Mouse (Mus musculus): ENCODE results near the gene Kansl2. TPM values are rescaled to one million over a fixed set of nuclear protein-coding genes. Genes with fewer than 3 reads are reported as not detected.

Kansl2 gene
- polyA plus RNA-seq, 1 experiment from 2014 or later = 153 TPM

DNA sequence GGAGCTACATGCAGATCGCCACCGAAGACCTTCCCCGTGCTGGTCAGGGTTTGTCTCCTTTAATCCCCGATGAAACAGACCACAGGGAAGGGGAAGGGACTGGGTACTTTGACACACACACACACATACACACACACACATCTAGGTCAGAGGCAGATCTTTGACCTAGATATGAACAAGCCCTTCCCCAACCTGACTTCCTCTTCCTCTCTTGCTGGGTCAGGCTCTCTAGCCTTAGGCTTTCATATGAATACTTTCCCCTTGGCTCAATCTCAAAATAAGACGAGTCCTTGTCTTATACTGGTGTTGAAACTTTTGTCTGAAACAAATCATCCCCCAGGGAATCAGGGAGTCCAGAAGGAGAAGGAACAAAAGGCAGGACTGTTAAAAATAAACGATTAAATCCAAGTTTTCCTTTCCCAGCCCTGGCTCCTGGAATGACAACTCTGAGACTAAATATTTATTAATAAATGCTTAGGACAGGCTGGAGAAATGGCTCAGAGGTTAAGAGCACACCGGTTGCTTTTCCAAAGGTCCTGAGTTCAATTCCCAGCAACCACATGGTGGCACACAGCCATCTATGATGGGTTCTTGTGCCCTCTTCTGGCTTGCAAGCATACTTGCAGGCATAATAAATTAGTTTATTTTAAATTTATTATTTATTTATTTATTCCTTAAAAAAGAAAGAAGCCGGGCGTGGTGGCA lies 27.7 kb downstream of the Kansl2 start:
- 81% methylated on average over 9 of the region's 9 CpGs for WGBS
- ATAC-seq (replicated peaks; ENCODE audit: insufficient number of reproducible peaks, low FRiP score, low TSS enrichment, low read depth) = no peak

DNA sequence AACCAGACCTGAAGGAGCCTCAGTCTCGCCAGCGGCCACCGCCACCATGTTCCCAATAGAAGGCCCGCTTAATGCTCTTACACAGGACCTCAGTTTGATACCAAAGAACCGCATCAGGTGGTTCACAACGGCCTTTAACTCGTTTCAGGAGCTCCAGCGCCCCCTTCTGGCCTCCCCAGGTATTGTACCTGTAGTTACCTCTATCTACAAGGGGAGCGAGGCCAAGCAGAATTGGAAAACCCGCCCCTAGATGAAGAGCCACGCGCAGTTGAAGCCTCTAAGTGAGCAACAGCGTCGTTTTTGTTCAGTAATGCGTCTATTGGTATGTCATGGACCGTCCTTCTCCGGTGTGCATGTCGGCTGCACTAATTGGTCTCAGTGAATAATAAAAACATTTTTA lies 29.6 kb downstream of the Kansl2 start:
- H3K36me3 ChIP-seq (replicated peaks; ENCODE audit: control insufficient read depth, insufficient read depth, low read depth, low read length) = no peaks in the 10 kb centered on the region
- no peaks in the 10 kb centered on the region for H3K9me3 ChIP-seq (replicated peaks; ENCODE audit: control insufficient read depth, low read length)
- no peaks in the 10 kb centered on the region for H3K27me3 ChIP-seq (ENCODE audit: control insufficient read depth, insufficient read depth, low read length)
- DNase-seq (ENCODE audit: low spot score) (peak; percentile 85), ATAC-seq (replicated peaks; ENCODE audit: insufficient number of reproducible peaks, low FRiP score, low TSS enrichment, low read depth) (no peak)
- H3K4me1 ChIP-seq (ENCODE audit: control insufficient read depth, insufficient read depth, low read length) = no peaks in the 10 kb centered on the region
- no peak overlapping the region for H3K27ac ChIP-seq (replicated peaks; ENCODE audit: low read depth, low read length)
- WGBS = 12% methylated on average over 18 of the region's 18 CpGs
- no peak overlapping the region for H3K9ac ChIP-seq (replicated peaks; ENCODE audit: low read length)
- no peak overlapping the region for H3K4me3 ChIP-seq (ENCODE audit: low read depth, low read length)
- H3K4me2 ChIP-seq (ENCODE audit: low read depth, low read length) = no peak overlapping the region

More for the DNA sequence above, 27.7 kb downstream of the Kansl2 start:
- H3K9me3 ChIP-seq (replicated peaks; ENCODE audit: control insufficient read depth, low read length) = no peaks in the 10 kb centered on the region
- no peak overlapping the region for H3K9ac ChIP-seq (replicated peaks; ENCODE audit: low read length)
- H3K4me1 ChIP-seq (ENCODE audit: control insufficient read depth, insufficient read depth, low read length) = no peaks in the 10 kb centered on the region
- H3K27ac ChIP-seq (replicated peaks; ENCODE audit: low read depth, low read length) = no peak overlapping the region
- no peak overlapping the region for H3K4me2 ChIP-seq (ENCODE audit: low read depth, low read length)
- H3K36me3 ChIP-seq (replicated peaks; ENCODE audit: control insufficient read depth, insufficient read depth, low read depth, low read length) = no peaks in the 10 kb centered on the region
- no peaks in the 10 kb centered on the region for H3K27me3 ChIP-seq (ENCODE audit: control insufficient read depth, insufficient read depth, low read length)
- no peak for DNase-seq (ENCODE audit: low spot score)
- no peak overlapping the region for H3K4me3 ChIP-seq (ENCODE audit: low read depth, low read length)

DNA sequence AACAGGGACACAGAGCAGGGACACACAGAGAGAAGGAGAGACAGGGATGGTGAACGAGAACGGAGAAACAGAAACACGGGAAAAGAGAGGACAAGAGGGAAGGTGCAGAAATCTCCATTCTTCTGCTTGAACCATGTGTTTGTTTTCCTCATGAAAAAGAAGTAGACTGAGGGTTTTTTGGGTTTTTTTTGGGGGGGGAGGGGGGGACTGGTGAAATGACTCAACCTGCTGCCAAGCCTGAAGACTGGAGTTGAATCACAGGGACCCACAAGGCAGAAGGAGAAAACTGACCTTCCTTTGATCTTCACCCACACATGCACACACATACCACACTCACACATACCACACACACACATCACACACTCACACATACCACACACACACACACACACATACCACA lies 30.7 kb downstream of the Kansl2 start:
- H3K27ac ChIP-seq (replicated peaks; ENCODE audit: low read depth, low read length) = no peak overlapping the region
- H3K4me3 ChIP-seq (ENCODE audit: low read depth, low read length) = no peak overlapping the region
- H3K27me3 ChIP-seq (ENCODE audit: control insufficient read depth, insufficient read depth, low read length) = no peaks in the 10 kb centered on the region
- no peak overlapping the region for H3K4me2 ChIP-seq (ENCODE audit: low read depth, low read length)
- no peak for DNase-seq (ENCODE audit: low spot score)
- H3K36me3 ChIP-seq (replicated peaks; ENCODE audit: control insufficient read depth, insufficient read depth, low read depth, low read length) = no peaks in the 10 kb centered on the region
- no peaks in the 10 kb centered on the region for H3K9me3 ChIP-seq (replicated peaks; ENCODE audit: control insufficient read depth, low read length)
- no peak overlapping the region for H3K9ac ChIP-seq (replicated peaks; ENCODE audit: low read length)
- no peaks in the 10 kb centered on the region for H3K4me1 ChIP-seq (ENCODE audit: control insufficient read depth, insufficient read depth, low read length)
- WGBS = 90% methylated on average over 3 of the region's 3 CpGs
- no peak for ATAC-seq (replicated peaks; ENCODE audit: insufficient number of reproducible peaks, low FRiP score, low TSS enrichment, low read depth)

DNA sequence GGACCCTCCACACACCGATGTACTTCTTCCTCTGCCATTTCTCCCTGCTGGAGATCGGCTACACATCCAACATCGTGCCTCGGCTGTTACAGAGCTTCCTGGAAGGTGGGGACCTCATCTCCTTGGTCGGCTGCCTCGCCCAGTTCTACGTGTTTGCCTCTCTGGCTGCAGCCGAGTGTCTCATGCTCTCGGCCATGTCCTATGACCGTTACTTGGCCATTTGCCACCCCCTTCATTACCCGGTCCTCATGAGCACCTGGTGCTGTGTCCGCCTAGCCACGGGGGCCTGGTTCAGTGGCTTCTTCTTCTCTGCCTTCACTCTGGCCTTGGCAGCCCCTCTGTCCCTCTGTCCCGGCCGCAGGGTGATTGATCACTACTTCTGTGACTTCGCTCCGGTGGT lies 36.4 kb downstream of the Kansl2 start:
- DNase-seq (ENCODE audit: low spot score) (no peak), ATAC-seq (replicated peaks; ENCODE audit: insufficient number of reproducible peaks, low FRiP score, low TSS enrichment, low read depth) (no peak)
- no peak overlapping the region for H3K9ac ChIP-seq (replicated peaks; ENCODE audit: low read length)
- no peaks in the 10 kb centered on the region for H3K36me3 ChIP-seq (replicated peaks; ENCODE audit: control insufficient read depth, insufficient read depth, low read depth, low read length)
- H3K27ac ChIP-seq (replicated peaks; ENCODE audit: low read depth, low read length) = no peak overlapping the region
- WGBS = 89% methylated on average over 17 of the region's 17 CpGs
- no peak overlapping the region for H3K4me3 ChIP-seq (ENCODE audit: low read depth, low read length)
- H3K27me3 ChIP-seq (ENCODE audit: control insufficient read depth, insufficient read depth, low read length) = no peaks in the 10 kb centered on the region
- no peaks in the 10 kb centered on the region for H3K4me1 ChIP-seq (ENCODE audit: control insufficient read depth, insufficient read depth, low read length)
- H3K4me2 ChIP-seq (ENCODE audit: low read depth, low read length) = no peak overlapping the region
- no peaks in the 10 kb centered on the region for H3K9me3 ChIP-seq (replicated peaks; ENCODE audit: control insufficient read depth, low read length)

DNA sequence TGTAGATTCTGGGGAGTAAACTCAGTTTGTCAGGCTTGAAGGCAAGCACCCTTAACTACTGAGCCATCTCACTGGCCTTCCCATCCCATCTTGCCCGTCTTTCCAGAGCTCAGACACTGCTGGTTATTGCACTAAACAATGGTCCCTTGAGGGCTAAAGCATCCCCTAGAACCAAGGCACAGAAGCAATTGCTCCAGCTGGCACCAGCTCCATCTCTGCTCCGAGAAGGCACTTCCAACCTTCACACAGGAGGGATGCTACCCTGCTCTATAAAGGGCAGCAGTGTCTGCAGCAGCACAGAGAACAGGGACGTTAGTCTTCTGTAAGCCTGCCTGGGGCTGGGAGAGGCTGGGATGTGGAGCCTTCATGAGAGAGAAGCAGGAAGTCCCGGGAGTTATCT lies 42.0 kb downstream of the Kansl2 start, which contains the start of gene Olfr279:
Gene Olfr279, plus strand, starts transcription at position 301 of the 400 bp plus-strand sequence.
- Histone ChIP-seq H3K4me2 (ENCODE audit: low read depth, low read length) (no peak within 1 kb of the TSS), H3K27ac (replicated peaks; ENCODE audit: low read depth, low read length) (no peak within 1 kb of the TSS), H3K9ac (replicated peaks; ENCODE audit: low read length) (no peak within 1 kb of the TSS), H3K36me3 (replicated peaks; ENCODE audit: control insufficient read depth, insufficient read depth, low read depth, low read length) (no peaks in the 10 kb centered on the region), H3K4me1 (ENCODE audit: control insufficient read depth, insufficient read depth, low read length) (no peaks in the 10 kb centered on the region), H3K9me3 (replicated peaks; ENCODE audit: control insufficient read depth, low read length) (no peaks in the 10 kb centered on the region), H3K4me3 (ENCODE audit: low read depth, low read length) (no peak within 1 kb of the TSS), H3K27me3 (ENCODE audit: control insufficient read depth, insufficient read depth, low read length) (no peaks in the 10 kb centered on the region)
- ATAC-seq (replicated peaks; ENCODE audit: insufficient number of reproducible peaks, low FRiP score, low TSS enrichment, low read depth) (no peak), DNase-seq (ENCODE audit: low spot score) (no peak)
- WGBS = 38% methylated on average over 4 of the region's 4 CpGs

DNA sequence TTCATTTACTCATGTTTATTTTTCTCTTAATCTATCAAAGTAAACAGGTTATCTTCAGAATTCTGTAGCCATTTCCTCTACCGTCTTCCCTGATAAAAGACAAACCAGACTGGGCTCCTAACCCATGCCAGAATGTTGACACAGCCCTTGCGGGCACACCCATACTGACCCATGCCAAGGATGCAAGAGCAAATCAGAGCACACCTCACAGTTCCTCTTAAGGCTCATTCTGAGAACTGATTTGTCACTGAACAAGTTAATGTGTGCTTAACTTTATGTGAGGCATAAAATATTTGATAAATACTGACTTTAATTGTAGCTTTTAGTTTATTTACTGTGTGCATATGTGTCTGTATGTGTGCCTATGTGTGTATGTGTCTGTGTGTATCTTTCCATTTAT lies 42.7 kb downstream of the Kansl2 start:
- no peaks in the 10 kb centered on the region for H3K4me1 ChIP-seq (ENCODE audit: control insufficient read depth, insufficient read depth, low read length)
- no peak overlapping the region for H3K4me3 ChIP-seq (ENCODE audit: low read depth, low read length)
- no peaks in the 10 kb centered on the region for H3K36me3 ChIP-seq (replicated peaks; ENCODE audit: control insufficient read depth, insufficient read depth, low read depth, low read length)
- no peak overlapping the region for H3K4me2 ChIP-seq (ENCODE audit: low read depth, low read length)
- no peak for ATAC-seq (replicated peaks; ENCODE audit: insufficient number of reproducible peaks, low FRiP score, low TSS enrichment, low read depth)
- no peaks in the 10 kb centered on the region for H3K9me3 ChIP-seq (replicated peaks; ENCODE audit: control insufficient read depth, low read length)
- H3K9ac ChIP-seq (replicated peaks; ENCODE audit: low read length) = no peak overlapping the region
- DNase-seq (ENCODE audit: low spot score) = no peak
- no peaks in the 10 kb centered on the region for H3K27me3 ChIP-seq (ENCODE audit: control insufficient read depth, insufficient read depth, low read length)
- WGBS = 81% methylated on average over 2 of the region's 2 CpGs
- H3K27ac ChIP-seq (replicated peaks; ENCODE audit: low read depth, low read length) = no peak overlapping the region

DNA sequence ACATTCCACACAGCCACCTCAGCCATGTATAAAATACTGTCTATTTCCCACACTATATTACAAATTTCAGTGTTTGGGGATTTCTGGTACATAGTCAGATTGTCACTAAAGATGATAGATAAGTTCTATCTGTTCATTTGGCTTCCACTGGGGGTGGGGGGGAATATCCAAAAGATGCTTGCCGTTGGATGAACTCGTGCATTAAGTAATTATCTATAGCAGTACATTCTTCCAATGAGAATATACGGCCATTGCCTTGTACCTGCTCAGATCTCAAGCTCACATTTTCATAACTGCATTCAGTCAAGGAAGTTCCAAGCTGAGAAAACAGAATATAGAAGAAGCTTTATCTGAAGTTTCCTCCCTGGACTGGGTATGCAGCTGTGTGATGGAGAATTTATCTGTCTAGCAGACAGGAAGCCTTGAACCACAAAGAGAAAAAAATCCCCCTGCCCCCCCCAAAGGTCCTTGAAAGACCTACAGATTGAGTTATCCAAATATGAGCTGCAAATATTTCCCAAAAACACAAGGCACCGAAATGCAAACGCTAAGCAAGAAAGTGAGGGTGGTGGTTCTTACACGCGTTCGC lies 47.5 kb downstream of the Kansl2 start:
- no peaks in the 10 kb centered on the region for H3K36me3 ChIP-seq (replicated peaks; ENCODE audit: control insufficient read depth, insufficient read depth, low read depth, low read length)
- no peak overlapping the region for H3K27ac ChIP-seq (replicated peaks; ENCODE audit: low read depth, low read length)
- no peaks in the 10 kb centered on the region for H3K4me1 ChIP-seq (ENCODE audit: control insufficient read depth, insufficient read depth, low read length)
- no peaks in the 10 kb centered on the region for H3K9me3 ChIP-seq (replicated peaks; ENCODE audit: control insufficient read depth, low read length)
- no peak overlapping the region for H3K4me2 ChIP-seq (ENCODE audit: low read depth, low read length)
- no peaks in the 10 kb centered on the region for H3K27me3 ChIP-seq (ENCODE audit: control insufficient read depth, insufficient read depth, low read length)
- 93% methylated on average over 8 of the region's 8 CpGs for WGBS
- no peak for DNase-seq (ENCODE audit: low spot score)
- no peak for ATAC-seq (replicated peaks; ENCODE audit: insufficient number of reproducible peaks, low FRiP score, low TSS enrichment, low read depth)
- no peak overlapping the region for H3K4me3 ChIP-seq (ENCODE audit: low read depth, low read length)
- no peak overlapping the region for H3K9ac ChIP-seq (replicated peaks; ENCODE audit: low read length)
